Comparison of ENCODE assay signal across 12 mouse cellular contexts in the genomic region with DNA sequence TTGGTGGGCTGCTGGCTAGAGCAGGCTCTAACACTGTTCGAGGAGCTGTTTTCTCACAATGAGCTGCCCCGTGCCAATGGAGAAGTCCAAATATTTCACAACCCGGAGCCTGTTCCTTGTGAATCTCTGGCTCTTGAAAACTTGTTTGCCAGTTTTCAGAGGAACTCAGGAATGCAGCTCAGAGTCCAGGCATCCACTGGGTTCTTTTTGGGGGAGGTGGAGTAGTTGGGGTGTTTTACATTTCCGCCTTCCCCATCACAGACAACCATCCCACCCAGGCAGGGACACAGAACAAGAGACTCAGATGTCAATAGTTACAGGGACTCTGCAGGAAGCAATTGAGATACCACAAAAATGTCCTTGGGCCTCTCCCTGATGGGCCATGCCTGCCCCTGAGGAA. TPM values are rescaled to one million over a fixed set of nuclear protein-coding genes. Genes with fewer than 3 reads are reported as not detected.
DNase-seq lines count a peak whose midpoint lies in the region; ATAC-seq and TF ChIP-seq lines count a peak whose summit lies in the region.
"Had no signal": no experiment of that assay in that cellular context is flagged by ENCODE, and none has a peak within 500 bp of the region (broad histone marks: within the 10 kb centered on the region; RNA-seq: fewer than 3 reads in every experiment).

No protein-coding gene starts in this region.

- peak overlapping the region; percentile 40; the same call in 1 of the 2 replicates for H3K27ac ChIP-seq in heart, embryonic 13.5 days (replicated peaks)
- H3K27ac ChIP-seq in lung, embryonic 16.5 days (ENCODE audit: low read length) = peak overlapping the region; percentile 85
- no peak overlapping the region for H3K27ac ChIP-seq in intestine, embryonic 15.5 days
- H3K27ac ChIP-seq: hindbrain, embryonic 14.5 days; kidney, postnatal 0 days had no signal

- peak; percentile 54 for ATAC-seq in Patski
- no peak for ATAC-seq in heart, embryonic 13.5 days (ENCODE audit: extremely low read depth, insufficient number of reproducible peaks, low FRiP score, low TSS enrichment)
- ATAC-seq in lung, embryonic 16.5 days (ENCODE audit: low read depth) = peak; percentile 86
- ATAC-seq in intestine, embryonic 15.5 days = no peak
- ATAC-seq in megakaryocyte-erythroid progenitor cell, adult 5-6 weeks (replicated peaks; ENCODE audit: low FRiP score, low TSS enrichment, poor library complexity, severe bottlenecking) = no peak
- ATAC-seq: liver, postnatal 0 days had no signal

- no peak overlapping the region for H3K4me2 ChIP-seq in heart, embryonic 13.5 days
- no peak overlapping the region for H3K4me2 ChIP-seq in lung, embryonic 16.5 days (ENCODE audit: low read depth, low read length)
- H3K4me2 ChIP-seq in intestine, embryonic 15.5 days (replicated peaks) = no peak overlapping the region
- H3K4me2 ChIP-seq: hindbrain, embryonic 14.5 days had no signal

- H3K9me3 ChIP-seq in heart, embryonic 13.5 days = no peaks in the 10 kb centered on the region; the same call in 1 of the 2 replicates
- no peaks in the 10 kb centered on the region for H3K9me3 ChIP-seq in lung, embryonic 16.5 days (ENCODE audit: control insufficient read depth, low read length)
- H3K9me3 ChIP-seq in intestine, embryonic 15.5 days = no peaks in the 10 kb centered on the region

- no peaks in the 10 kb centered on the region for H3K27me3 ChIP-seq in Patski
- no peaks in the 10 kb centered on the region for H3K27me3 ChIP-seq in heart, embryonic 13.5 days (replicated peaks)
- H3K27me3 ChIP-seq in lung, embryonic 16.5 days (ENCODE audit: control insufficient read depth, insufficient read depth, low read depth, low read length) = no peaks in the 10 kb centered on the region
- H3K27me3 ChIP-seq in intestine, embryonic 15.5 days (replicated peaks) = no peaks in the 10 kb centered on the region

- DNase-seq in 3T3-L1 (ENCODE audit: low read depth, low spot score) (peak; percentile 62), Patski (ENCODE audit: low read depth, low spot score) (no peak)
- DNase-seq in spleen, adult 18-20 months = no peak
- DNase-seq: cerebellum, adult 9-11 months; liver, postnatal 0 days; thymus, postnatal 4 days had no signal

- no peak for TF ChIP-seq CTCF in Patski (IDR thresholded peaks at IDR 0.05)

- H3K9ac ChIP-seq in heart, embryonic 13.5 days = no peak overlapping the region
- H3K9ac ChIP-seq in lung, embryonic 16.5 days (ENCODE audit: low read length) = no peak overlapping the region
- no peak overlapping the region for H3K9ac ChIP-seq in intestine, embryonic 15.5 days
- H3K9ac ChIP-seq: hindbrain, embryonic 14.5 days; liver, postnatal 0 days had no signal

- POLR2A ChIA-PET in Patski (lab: Charles Lee) = no interaction called here

- CTCF ChIA-PET in Patski (lab: Charles Lee) = interaction anchor here (1.0 to 1.6 kb wide), 6 partner anchors 10 to 93 kb away, joined by 3 to 5 read pairs (median 4); no protein-coding TSS in a partner anchor

- H3K4me1 ChIP-seq in heart, embryonic 13.5 days = peaks cover 23% of the 10 kb centered on the region
- H3K4me1 ChIP-seq in lung, embryonic 16.5 days (replicated peaks; ENCODE audit: control insufficient read depth, insufficient read depth, low read length) = peaks cover 13% of the 10 kb centered on the region; the same call in 1 of the 2 replicates
- H3K4me1 ChIP-seq in intestine, embryonic 15.5 days (replicated peaks) = 0 out of 2 replicates have a peak, but pooled peaks cover 4% of the 10 kb centered on the region

- in situ Hi-C loops in Patski (cut with MboI; ENCODE audit: low pct_unique_long_range_greater_than_20kb) = no loop called here

- no peaks in the 10 kb centered on the region for H3K36me3 ChIP-seq in heart, embryonic 13.5 days
- no peaks in the 10 kb centered on the region for H3K36me3 ChIP-seq in lung, embryonic 16.5 days (ENCODE audit: control insufficient read depth, insufficient read depth, low read length)
- no peaks in the 10 kb centered on the region for H3K36me3 ChIP-seq in intestine, embryonic 15.5 days

- no peak overlapping the region for H3K4me3 ChIP-seq in heart, embryonic 13.5 days
- H3K4me3 ChIP-seq in lung, embryonic 16.5 days (ENCODE audit: low read length) = no peak overlapping the region
- no peak overlapping the region for H3K4me3 ChIP-seq in intestine, embryonic 15.5 days (replicated peaks)

- 52% methylated on average over 4 of the region's 4 CpGs for WGBS in heart, embryonic 13.5 days
- 38% methylated on average over 4 of the region's 4 CpGs for WGBS in lung, embryonic 16.5 days
- WGBS in intestine, embryonic 15.5 days = 54% methylated on average over 4 of the region's 4 CpGs

RNA-seq across cellular contexts. Expression of a gene that starts 59.0 kb away (rescaled TPM):
- 36.7 TPM for polyA plus RNA-seq in Patski (2021)
- 44.7 and 52.5 TPM in 2 replicates for polyA plus RNA-seq in heart, embryonic 13.5 days (2015; fragmentation: Nextera tagmentation; extraction: Ambion mirVana)
- 86.4 and 88.9 TPM in 2 replicates for polyA plus RNA-seq in lung, embryonic 16.5 days (2015; fragmentation: Nextera tagmentation; extraction: Ambion mirVana)
- polyA plus RNA-seq in intestine, embryonic 15.5 days (2015; fragmentation: Nextera tagmentation; extraction: Ambion mirVana) = 41.8 and 45.7 TPM in 2 replicates
- 23.4 and 35.5 TPM in 2 replicates for total RNA-seq in megakaryocyte-erythroid progenitor cell, adult 5-6 weeks (2014; fragmentation: Nextera tagmentation)
- 61.9 and 94.2 TPM in 2 replicates for total RNA-seq in megakaryocyte-erythroid progenitor cell, adult 5-6 weeks (2017)

Comparison
In these comparisons a context has a peak if more than half of its experiments do, and no peak if none do; other contexts are left out.
1. ATAC-seq: peak in Patski (single experiment) and lung, embryonic 16.5 days (single experiment); none in heart, embryonic 13.5 days (single experiment), intestine, embryonic 15.5 days (single experiment) and megakaryocyte-erythroid progenitor cell, adult 5-6 weeks (single experiment).